Mouse (Mus musculus) heart, embryonic 14.5 days (tissue): ENCODE results near the gene Gal3st4. TPM values are rescaled to one million over a fixed set of nuclear protein-coding genes. Genes with fewer than 3 reads are reported as not detected.
"Not testable (repeated sequence)": the region's sequence is repeated elsewhere in the genome, so short reads cannot be mapped to it uniquely, and the experiment has no call there.

Source experiments
- ATAC-seq: fragments of 200-750 bp; cut with Nextera tagmentation; 2 replicates; pipeline ENCODE4 v1.8.0; 2017; ENCODE audit warnings: low read depth, moderate TSS enrichment; ENCODE audit not compliant: insufficient number of reproducible peaks, insufficient read depth, low FRiP score
- H3K27ac ChIP-seq, 2 experiments: fragments of 200-500 bp in 1 of 2; fragments of 300-500 bp in 1 of 2; sonication (generic) in 1 of 2; replicated peaks in 1 of 2; 2 replicates each; pipeline ENCODE4 v1.5.1; 2012 to 2014; ENCODE audit warnings: low read depth in 2 of 2, low read length in 2 of 2, control low read depth in 1 of 2, mild to moderate bottlenecking in 1 of 2, mixed read lengths in 1 of 2; ENCODE audit not compliant: control insufficient read depth in 1 of 2, insufficient read depth in 1 of 2
- H3K27me3 ChIP-seq: fragments of 300-500 bp; sonication (generic); 2 replicates; pipeline ENCODE4 v1.6.1; 2014; ENCODE audit warnings: mild to moderate bottlenecking, low read length, control low read depth; ENCODE audit not compliant: control insufficient read depth, insufficient read depth
- H3K36me3 ChIP-seq: fragments of 300-500 bp; sonication (generic); 2 replicates; pipeline ENCODE4 v1.6.1; 2014; ENCODE audit warnings: mild to moderate bottlenecking, control low read depth, low read length, mixed read lengths; ENCODE audit not compliant: control insufficient read depth, insufficient read depth
- H3K4me1 ChIP-seq, 2 experiments: fragments of 200-500 bp in 1 of 2; fragments of 300-500 bp in 1 of 2; sonication (generic) in 1 of 2; 2 replicates each; pipeline ENCODE4 v1.6.1; 2012 to 2014; ENCODE audit warnings: low read length in 2 of 2, control low read depth in 1 of 2, mixed read lengths in 1 of 2; ENCODE audit not compliant: control insufficient read depth in 2 of 2, insufficient read depth in 2 of 2
- H3K4me2 ChIP-seq: fragments of 300-500 bp; sonication (generic); 2 replicates; pipeline ENCODE4 v1.6.1; 2014; ENCODE audit warnings: mild to moderate bottlenecking, low read length
- H3K4me3 ChIP-seq, 2 experiments: fragments of 200-500 bp in 1 of 2; fragments of 300-500 bp in 1 of 2; sonication (generic) in 1 of 2; 2 replicates each; pipeline ENCODE4 v1.5.1; 2012 to 2014; ENCODE audit warnings: low read length in 2 of 2, mild to moderate bottlenecking in 2 of 2, control low read depth in 1 of 2, low read depth in 1 of 2, moderate library complexity in 1 of 2; ENCODE audit not compliant: control insufficient read depth in 1 of 2, insufficient read depth in 1 of 2
- H3K9ac ChIP-seq: fragments of 300-500 bp; sonication (generic); 2 replicates; pipeline ENCODE4 v1.6.1; 2014; ENCODE audit warnings: mild to moderate bottlenecking, low read length
- H3K9me3 ChIP-seq: fragments of 300-500 bp; sonication (generic); 2 replicates; pipeline ENCODE4 v1.6.1; 2016; ENCODE audit warnings: low read length, control low read depth; ENCODE audit not compliant: control insufficient read depth
- WGBS: fragments of 180-500 bp; shearing (Covaris S2); extraction: QIAGEN DNeasy Blood & Tissue Kit; methylation state at CpG from one replicate; pipeline ENCODE4 v1.1.7; 2014; 5-methylcytosine and 5-hydroxymethylcytosine counted together
- polyA plus RNA-seq: library from polyadenylated mRNA; unstranded; fragments of >200 nt; fragmentation: Nextera tagmentation; extraction: Ambion mirVana; gene quantifications from 2 replicates; pipeline ENCODE4 v1.2.1, GENCODE M21; 2014

Gene Gal3st4
- polyA plus RNA-seq, 1 experiment from 2014 or later, result 0.57 TPM

- Histone ChIP-seq H3K27ac (no peak overlapping the region), H3K4me1 (no peaks in the 10 kb centered on the region), H3K9ac (no peak overlapping the region), H3K4me2 (no peak overlapping the region), H3K9me3 (no peaks in the 10 kb centered on the region), H3K36me3 (no peaks in the 10 kb centered on the region), H3K4me3 (no peak overlapping the region), H3K27me3 (no peaks in the 10 kb centered on the region)
- WGBS, result 43% methylated on average over 2 of the region's 2 CpGs
- ATAC-seq, result no peak
Observed at GRCm38 (mm10) chr5:138227367-138227766, 45.3 kb downstream of the Gal3st4 start.

- ATAC-seq, result no peak
- H3K36me3 ChIP-seq, result no peaks in the 10 kb centered on the region
- WGBS, result 66% methylated on average over 4 of the region's 4 CpGs
- H3K4me1 ChIP-seq, result no peaks in the 10 kb centered on the region
- H3K9me3 ChIP-seq, result no peaks in the 10 kb centered on the region
- H3K27me3 ChIP-seq, result no peaks in the 10 kb centered on the region
- no peak overlapping the region for H3K27ac ChIP-seq
- H3K9ac ChIP-seq, result no peak overlapping the region
- no peak overlapping the region for H3K4me2 ChIP-seq
- no peak overlapping the region for H3K4me3 ChIP-seq
Observed at GRCm38 (mm10) chr5:138226491-138226890, 46.1 kb downstream of the Gal3st4 start.

GRCm38 (mm10) chr5:138225700-138226099, 46.9 kb downstream of the Gal3st4 start, which contains the start of gene Nxpe5:
Gene Nxpe5, plus strand, starts transcription at chr5:138225898.
- Histone ChIP-seq H3K4me2 (no peak within 1 kb of the TSS), H3K4me1 (no peaks in the 10 kb centered on the region), H3K9ac (no peak within 1 kb of the TSS), H3K4me3 (no peak within 1 kb of the TSS), H3K27me3 (no peaks in the 10 kb centered on the region), H3K36me3 (no peaks in the 10 kb centered on the region), H3K27ac (no peak within 1 kb of the TSS), H3K9me3 (no peaks in the 10 kb centered on the region)
- ATAC-seq, result no peak
- 51% methylated on average over 2 of the region's 2 CpGs for whole genome bisulfite sequencing

- H3K27ac ChIP-seq, result no peak overlapping the region
- H3K4me1 ChIP-seq, result no peaks in the 10 kb centered on the region
- no peak overlapping the region for H3K4me2 ChIP-seq
- H3K9ac ChIP-seq, result no peak overlapping the region
- no peaks in the 10 kb centered on the region for H3K9me3 ChIP-seq
- ATAC-seq, result no peak
- no peaks in the 10 kb centered on the region for H3K27me3 ChIP-seq
- H3K4me3 ChIP-seq, result no peak overlapping the region
- 41% methylated on average over 3 of the region's 3 CpGs for WGBS
- no peaks in the 10 kb centered on the region for H3K36me3 ChIP-seq
Observed at GRCm38 (mm10) chr5:138223287-138223686, 49.4 kb downstream of the Gal3st4 start.

GRCm38 (mm10) chr5:138222111-138222510, 50.5 kb downstream of the Gal3st4 start:
- no peak overlapping the region for H3K4me2 ChIP-seq
- 22% methylated on average over 4 of the region's 4 CpGs for WGBS

GRCm38 (mm10) chr5:138219864-138220263, 52.8 kb downstream of the Gal3st4 start:
- Histone ChIP-seq H3K9ac (no peak overlapping the region), H3K27ac (no peak overlapping the region), H3K36me3 (no peaks in the 10 kb centered on the region), H3K4me3 (no peak overlapping the region), H3K9me3 (peaks cover 5% of the 10 kb centered on the region; the same call in 1 of the 2 replicates), H3K4me2 (no peak overlapping the region), H3K27me3 (no peaks in the 10 kb centered on the region), H3K4me1 (no peaks in the 10 kb centered on the region)
- no peak for ATAC-seq
- WGBS, result 71% methylated on average over 2 of the region's 2 CpGs

More at GRCm38 (mm10) chr5:138222111-138222510, 50.5 kb downstream of the Gal3st4 start:
- Histone ChIP-seq H3K4me1 (no peaks in the 10 kb centered on the region), H3K36me3 (no peaks in the 10 kb centered on the region), H3K9me3 (no peaks in the 10 kb centered on the region), H3K27me3 (no peaks in the 10 kb centered on the region), H3K4me3 (no peak overlapping the region), H3K27ac (no peak overlapping the region), H3K9ac (no peak overlapping the region)
- ATAC-seq, result no peak

- not testable (repeated sequence) for H3K9me3 ChIP-seq, H3K27ac ChIP-seq, H3K27me3 ChIP-seq, ATAC-seq, H3K9ac ChIP-seq, H3K36me3 ChIP-seq, H3K4me2 ChIP-seq, H3K4me3 ChIP-seq, H3K4me1 ChIP-seq
- 91% methylated on average over 13 of the region's 13 CpGs for WGBS
Observed at GRCm38 (mm10) chr5:138216632-138217031, 56.0 kb downstream of the Gal3st4 start.
